Mouse (Mus musculus): Measurements from ENCODE around the gene Crtac1. TPM values are rescaled to one million over a fixed set of nuclear protein-coding genes. Genes with fewer than 3 reads are reported as not detected.

The Crtac1 gene
- total RNA-seq, 2 experiments from 2014 or later = 0.29 TPM; not detected in 1

DNA sequence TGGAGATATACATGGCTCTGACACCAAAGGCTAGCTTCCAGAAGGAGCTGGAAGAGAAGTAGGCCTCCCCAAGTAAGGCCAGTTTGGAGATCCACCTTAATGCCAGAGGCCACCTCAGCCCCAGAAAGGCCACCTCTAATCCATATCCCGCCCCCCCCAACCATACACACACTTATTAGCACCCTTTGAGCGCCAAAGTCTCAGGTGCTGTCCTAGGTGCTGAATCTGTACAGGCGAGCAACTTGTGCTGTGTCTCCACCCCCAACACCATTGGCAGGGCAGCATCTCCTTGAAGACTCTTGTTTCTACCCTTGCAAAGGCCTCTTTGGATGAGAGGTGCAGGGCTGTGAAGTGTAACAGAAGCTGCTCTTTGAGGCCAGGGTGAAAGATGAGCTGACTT, 6.4 kb downstream of the Crtac1 start:
- no peak for DNase-seq

DNA sequence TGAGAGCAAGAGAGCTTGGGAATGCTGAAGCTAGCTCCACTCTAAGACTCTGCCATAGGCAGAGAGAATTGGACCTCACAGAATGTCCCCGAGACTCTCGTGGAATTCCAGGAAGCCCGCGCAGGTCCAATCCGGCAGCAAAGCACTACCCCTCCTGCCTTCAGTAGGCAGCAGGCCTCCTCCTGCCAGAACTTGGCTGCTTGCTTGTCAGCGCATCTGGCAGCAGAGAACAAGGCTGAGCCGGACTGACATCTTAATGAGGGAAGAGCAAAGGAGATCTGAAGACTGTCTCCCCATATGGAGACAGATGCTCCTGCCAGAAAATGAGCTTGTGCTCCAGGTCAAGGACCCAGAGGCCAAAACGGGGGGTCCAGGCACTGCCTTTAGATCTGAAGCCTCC, 16.5 kb downstream of the Crtac1 start:
- no peak for DNase-seq

DNA sequence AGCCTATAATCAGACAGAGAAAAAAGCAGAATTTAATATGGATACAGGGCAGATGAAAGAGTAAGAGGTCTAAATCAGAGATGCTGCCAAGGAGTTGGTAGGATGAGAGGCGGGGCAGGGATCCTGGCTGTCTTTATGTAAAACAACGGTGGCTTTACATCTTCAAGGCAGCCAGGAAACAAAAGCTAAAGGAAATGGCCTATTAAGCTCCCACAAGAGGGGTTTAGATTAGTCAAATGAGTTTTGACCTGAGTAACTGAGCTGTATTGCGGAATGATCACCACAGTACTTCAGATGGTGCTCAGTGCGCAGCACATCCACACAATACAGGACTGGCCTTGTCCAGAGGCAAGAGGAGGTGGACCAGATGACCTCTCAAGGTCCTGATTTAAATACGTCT, 21.7 kb downstream of the Crtac1 start:
- DNase-seq = no peak

DNA sequence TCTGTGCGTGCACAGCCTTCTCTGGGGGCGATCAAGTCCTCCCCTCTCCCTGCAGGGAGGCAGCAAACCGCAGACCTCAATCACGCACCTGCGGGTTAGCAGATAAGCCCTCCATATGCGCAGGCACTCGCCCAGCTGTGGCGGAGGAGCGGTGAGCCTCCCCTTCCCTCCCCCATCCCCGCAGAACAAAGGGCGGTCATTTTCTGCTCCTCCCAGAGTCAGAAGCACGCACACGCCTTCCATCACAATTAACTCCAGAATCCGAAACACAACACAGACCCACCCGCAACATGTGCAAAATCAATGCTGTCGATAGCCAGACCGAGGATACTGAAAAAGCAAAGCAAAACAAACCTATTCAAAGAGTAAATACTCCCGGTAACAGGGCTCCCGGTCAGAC, 22.4 kb downstream of the Crtac1 start:
- DNase-seq = no peak

DNA sequence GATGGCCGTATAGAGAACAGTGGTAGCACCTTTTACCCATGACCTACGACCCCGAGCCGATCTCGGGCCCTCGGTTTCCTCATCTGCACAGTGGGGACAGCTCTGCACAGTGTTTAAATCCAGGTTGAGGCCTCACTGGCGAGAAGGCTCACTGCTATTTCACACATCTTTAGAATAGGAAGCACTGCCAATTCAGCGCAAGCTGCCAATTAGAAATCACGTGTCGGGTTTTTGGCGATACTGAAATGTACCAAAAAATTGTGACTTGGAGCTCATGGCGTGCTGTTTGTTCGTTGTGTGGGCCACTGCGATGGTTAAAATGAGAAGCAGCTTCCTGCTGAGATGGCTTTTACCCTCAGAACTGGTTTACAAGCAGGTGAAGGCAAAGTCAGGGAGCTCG, 27.2 kb downstream of the Crtac1 start:
- DNase-seq = no peak

DNA sequence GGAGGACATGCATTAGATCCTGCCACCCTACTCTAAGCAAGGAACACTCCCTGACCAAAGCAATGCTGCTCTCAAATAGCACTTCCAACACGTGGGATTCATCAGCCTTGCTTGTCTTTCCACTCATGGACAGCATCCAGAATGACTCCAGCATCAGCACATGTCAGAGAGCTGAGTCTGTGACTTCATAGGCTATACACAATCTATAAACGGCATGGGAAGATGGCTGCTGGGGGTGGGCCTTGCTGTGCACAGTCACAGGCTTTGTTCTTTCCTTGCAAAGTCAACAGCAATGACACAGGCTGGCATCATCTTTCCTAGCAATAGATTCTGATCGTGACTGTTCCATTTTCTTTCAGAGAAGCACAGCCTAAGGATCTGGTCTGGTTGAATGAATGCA, 31.6 kb downstream of the Crtac1 start:
- DNase-seq = no peak

DNA sequence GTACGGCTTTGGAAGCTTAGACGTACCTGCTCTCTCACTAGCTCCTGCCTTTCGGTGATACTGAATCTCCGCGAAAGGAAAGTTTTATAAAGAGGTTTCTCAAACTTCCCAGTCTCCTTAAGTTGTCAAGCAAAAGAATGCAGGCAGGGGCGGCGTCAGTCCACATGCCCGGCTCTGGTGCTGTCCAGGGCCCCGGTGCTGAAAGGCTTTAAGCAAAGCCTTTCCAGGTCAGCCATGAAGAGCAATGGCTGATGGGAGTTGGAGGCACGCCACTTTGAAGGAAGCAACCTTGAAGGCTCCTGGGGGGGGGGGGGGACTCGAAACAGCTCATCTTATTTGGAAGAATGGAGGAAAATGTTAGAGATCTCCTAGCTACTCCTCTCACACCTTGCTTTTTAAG, 34.3 kb downstream of the Crtac1 start:
- no peak for DNase-seq

DNA sequence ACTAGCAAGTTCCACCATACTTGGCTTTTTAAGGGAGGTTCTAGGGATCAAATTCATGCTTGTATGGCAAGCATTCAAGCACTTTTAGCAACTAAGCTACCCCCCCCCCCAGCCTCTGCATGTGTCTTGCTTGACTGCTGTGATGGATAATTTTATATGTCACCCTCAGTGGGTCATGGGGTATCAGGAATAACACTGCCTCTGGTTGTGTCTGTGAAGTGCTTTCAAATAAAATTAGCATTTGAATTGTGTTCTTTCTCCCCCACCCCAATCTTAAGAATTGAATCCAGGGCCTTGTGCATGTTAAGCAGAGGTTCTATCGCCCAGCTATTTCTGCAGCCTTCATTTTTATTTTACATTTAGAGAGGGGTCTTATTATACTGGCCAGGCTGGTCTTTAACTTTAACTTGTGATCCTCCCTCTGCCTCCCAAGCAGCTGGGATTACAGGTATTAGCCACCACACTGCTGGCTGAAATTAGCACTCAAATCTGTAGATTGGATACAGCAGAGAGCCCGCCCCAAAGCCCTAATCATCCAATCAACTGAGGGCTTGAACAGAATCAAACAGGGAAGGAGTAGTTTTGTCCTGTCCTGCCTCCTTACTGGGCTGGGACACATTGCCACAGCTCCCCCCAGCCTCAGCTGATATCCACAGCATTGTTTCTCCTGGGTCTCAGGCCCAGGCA, 36.6 kb downstream of the Crtac1 start:
- no peak for DNase-seq

DNA sequence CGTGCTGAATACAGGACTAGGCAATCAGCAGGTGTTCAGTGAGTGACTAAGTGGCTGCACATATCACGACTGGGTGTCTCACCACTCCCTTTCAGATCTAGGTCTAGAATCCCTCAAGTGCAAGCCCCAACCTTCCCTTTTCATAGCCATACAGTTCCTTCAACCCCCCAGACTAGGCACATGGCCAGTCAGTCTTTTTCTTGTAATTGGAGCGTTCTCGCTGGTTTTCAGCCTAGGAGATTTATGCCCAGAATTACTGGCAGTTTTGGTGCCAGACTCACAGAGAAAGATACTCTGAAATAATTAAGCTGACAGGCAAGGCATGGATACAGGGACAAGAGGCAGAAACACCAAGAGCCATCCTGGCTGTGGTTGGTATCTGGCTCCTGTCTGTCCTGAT, 37.7 kb downstream of the Crtac1 start:
- DNase-seq = no peak

DNA sequence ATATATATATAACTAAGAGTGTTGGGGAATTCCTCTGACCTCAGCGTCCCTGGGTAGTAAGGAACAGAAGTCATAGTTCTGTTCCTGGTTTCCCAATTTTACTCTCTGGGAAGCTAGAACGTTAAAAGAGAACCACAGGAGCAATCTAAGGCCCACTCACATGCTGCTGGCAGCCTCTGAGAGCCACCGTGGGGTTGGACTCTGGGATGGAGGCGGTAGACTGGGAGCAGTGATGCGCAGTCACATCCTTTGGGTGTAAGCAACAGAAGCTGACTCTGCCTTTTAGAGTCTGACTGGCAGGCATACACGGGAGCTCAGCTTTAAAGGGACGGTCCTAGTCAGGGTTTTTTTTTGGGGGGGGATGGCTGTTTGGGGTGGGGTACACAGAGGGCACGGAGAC, 39.5 kb downstream of the Crtac1 start:
- no peak for DNase-seq

DNA sequence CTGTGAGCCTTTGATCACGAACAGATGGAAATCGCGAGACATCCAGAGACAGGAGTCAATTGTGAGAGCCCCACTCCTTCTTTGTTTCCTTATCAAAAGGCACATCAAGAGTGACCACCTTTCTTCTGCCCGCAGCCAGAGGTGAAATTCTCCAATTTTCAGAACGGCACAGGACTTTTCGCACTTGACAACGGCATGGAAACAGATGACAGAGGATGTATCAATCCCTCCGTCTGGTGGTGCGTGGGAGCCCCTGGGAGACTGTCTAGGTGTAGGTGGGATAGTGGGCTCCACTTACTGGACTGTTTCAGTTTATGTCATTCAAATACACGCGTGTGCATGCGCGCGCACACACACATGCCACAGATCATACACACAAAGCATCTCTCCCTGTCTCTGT, 42.0 kb downstream of the Crtac1 start:
- no peak for DNase-seq

DNA sequence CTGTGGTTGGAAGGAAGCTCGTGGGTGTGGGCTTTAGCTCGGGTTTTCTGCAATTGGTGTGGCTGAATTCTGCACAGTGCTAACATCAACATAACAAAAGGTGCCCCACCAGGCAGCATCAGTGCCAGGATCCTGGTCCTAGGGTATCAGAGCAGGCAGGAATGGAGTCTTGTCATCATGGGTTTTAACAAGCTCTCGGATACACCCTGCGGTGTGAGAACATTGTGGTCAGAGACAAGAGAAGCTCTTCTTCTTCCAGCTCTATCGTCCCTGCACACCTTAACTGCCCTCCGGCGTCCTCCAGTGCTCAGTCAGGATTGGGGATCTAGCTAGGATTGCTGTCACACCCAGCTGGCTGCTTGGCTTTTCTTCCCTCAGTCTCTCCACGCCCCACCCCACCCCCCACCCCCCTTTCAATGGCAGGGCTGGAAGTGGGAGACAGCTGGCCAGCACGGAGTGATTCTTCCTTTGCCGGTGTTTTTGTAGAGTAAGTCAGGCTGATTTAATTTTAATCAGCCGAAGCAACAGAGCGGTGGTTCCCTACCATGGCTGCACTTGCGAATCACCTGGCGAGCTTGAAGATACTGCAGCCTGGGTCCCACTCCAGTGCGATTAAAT, 46.5 kb downstream of the Crtac1 start:
- DNase-seq = no peak

DNA sequence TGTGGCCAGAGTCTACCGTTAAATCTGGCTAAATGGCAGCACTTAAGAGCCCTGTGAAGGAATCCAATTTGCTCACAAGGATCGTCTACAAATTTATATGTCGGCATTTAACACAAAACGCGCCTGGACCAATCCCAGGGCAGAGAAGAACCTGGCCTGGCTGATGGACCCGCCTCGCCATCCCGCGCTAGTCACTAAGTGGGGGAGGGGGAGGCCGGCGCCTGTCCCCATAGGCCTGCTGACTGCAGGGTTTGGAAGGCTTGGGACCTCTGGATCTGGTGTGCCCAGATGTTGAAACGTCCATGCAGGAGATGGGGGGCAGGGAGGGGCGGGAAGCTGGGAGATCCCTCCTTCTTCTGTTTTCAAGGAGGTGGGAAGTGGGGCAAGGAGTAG, 50.6 kb downstream of the Crtac1 start:
- no peak for DNase-seq

DNA sequence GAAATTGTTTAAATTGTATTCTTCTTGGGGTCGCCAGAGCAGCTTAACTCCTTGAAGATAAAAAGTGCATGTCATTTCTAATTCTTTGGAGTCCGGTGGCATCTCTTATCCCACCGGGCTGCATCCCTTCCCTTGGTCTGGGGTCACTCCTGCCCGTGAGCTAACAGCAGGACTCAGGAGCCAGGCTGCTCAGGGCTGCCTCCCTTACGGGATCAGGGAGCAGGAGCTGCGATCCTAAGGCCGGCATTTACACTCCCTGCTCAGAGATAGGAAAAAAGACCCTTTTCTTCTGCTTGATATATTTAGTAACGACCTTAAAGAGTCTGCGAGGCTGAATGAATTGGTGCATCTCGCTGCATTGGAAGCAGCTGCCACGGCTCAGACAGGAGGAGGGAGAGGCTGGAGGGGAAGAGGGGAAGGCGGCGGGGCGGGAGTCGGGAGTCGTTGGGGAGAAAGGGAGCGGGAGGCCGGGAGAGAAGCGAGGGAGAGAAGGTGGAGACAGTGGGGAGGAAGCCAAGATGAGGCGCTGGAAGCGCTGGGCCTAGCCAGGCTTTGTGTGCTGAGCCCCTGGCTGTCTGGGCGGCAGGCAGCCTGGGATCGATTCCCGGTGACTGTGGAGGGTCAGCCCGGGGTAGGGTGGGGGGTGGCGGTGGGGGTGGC, 51.1 kb downstream of the Crtac1 start:
- no peak for DNase-seq

DNA sequence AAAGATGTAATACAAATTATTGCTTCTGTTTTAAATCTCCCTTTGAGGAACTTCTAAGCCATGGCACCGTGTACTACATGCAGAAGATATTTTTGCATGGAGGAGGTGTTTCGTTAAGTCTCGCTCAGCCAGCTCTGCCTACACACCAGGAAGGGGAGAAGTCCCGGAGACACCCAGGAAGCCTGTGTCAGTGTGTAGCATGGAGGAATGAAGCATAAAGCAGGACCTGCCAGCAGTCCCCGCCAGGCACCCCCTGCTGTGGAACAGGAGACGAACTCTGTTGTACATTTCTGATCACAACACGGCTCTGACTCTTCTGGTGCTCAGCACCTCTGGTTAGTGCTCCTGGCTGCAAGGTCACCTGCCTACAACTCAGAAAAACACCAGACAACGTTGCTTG, 51.8 kb downstream of the Crtac1 start:
- DNase-seq = no peak

DNA sequence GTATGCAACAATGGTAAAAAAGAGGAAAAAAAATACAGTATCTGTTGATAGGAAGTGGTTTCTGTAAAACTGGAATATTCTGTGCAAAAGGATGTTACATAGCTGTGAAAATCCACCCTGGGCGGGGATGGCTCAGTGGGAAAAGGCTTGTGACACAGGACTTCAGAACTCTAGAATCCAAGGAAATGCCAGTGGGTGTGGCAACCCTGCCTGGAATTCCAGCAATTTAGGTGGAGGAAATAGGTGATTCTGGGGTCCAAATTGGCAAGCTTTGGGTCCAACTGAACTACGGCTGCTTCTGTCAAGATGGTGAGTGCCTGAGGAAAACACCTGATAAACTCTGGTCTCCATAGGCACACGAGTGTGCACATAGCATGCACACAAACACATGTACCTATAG, 54.4 kb downstream of the Crtac1 start:
- no peak for DNase-seq

DNA sequence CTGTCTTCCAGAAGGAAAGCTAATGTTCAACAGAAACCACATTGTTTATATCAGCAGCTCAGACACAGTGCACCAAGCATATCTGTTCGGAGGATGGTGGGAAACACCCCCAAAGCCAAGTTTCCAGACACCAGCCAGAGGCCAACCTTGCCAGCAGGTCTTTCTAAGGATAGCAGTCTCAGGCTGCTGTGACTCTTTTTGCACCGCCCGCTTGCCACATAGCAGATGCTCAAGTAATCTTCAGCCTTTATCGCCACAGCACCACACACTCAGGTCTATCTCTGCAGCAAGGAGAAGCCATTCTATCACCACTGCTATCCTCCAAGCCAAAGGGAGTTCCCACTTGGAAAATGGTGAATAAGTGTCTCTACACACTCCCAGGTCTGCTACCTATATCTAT, 68.0 kb downstream of the Crtac1 start:
- no peak for DNase-seq

DNA sequence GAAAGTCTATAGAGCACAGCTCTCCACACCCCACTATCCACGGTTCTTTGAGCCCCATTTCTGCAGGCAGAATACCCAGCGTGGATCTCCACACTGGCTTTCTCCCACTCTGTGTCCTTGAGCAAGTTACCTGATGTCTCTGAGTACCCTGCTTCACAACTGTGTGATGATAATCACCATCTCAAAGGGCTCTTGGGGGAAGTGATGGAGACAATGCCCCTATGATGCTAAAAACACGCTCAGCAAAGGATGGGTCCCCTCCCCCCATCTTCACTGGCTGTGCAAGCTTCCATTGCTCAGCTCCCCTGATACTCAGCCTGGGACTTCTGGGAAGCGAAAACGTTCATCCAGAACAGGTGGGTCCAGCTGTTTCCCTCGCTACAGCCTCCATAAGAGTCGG, 73.2 kb downstream of the Crtac1 start:
- DNase-seq = no peak

DNA sequence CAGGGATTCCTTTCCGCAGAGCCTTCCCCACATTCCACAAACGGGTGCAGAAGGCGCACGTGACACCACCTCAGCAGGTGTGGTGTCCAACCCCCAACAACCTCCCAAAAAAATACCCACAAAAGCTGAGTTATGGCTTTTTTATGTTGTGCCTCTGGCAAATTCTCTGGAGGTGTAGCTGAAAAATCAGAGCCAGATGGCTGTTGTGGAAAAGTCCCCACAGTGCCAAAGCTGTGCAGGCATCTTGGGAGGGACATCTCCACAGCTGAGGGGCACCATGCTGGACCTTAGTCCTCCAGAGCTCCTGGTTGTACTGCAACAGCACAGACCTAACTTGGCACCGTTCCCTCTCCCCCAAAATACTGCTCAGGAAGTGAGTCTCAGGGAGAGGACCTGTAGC, 74.7 kb downstream of the Crtac1 start:
- DNase-seq = no peak

DNA sequence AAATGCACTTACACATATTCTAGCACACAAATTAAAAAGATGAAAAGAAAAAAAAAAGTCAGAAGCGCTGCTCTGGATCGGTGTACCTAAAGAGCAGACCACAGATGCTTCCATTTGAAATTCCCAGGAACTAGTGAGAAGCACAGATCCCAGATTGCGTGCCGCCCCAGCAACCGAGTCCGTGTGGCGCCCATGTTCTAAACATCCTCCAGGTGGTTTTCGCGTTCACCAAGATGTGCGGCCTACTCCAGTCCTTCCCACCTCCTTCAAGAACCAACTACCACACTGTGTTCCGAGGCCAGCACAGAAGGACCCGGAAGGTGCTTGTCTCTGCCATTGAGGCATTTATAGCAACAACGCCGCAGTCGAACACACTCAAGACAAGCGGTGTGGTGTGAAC, 76.1 kb downstream of the Crtac1 start:
- DNase-seq = no peak

DNA sequence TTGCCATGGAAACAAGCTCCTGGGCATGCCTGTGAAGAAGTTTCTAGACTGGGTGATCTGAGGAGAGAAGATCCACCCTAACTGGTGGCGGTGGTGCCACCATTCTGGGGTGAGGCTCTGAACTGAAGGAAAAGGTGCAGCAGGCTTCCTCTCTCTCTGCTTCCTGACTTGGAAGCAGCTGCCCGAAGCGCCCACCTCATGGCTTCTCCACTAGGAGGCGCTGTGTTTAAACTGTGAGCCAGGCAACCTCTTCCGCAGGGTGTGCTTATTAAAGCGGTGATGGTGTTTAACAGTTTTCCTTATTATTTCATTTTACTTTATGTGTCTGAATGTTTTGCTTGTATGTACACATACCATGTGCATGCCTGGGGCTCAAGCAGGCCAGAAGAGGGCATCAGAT, 90.4 kb downstream of the Crtac1 start:
- DNase-seq = no peak

DNA sequence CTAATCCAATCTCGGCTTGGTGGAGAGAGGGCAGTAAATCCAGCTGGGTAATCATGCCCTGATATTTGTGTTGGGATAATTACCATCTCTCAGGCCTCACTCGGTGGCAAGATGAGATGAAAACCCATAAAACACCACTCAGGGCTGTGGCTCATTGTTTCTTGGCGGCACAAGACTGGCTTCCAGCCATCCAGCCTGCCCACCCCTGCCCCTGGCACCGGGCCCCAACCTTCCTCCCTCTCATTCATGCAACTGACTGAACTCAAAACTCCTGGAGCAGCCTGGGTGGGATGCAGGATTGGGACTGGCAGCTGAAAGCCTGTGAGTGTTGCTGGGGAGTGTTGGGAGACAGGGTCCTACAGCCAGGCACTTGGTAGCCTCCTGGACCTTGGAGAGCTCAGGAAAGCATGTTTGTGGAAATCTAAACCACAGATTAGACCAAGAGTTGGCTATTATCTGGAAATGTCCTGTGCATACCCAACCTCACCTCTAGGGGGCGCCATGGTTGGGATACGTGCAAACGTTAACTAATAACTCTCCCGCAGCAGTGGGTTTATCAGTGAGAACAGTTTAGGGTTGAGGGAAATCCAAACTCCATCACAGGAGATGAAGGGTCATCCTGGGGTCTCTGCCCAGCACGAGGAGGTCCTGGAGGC, 99.4 kb downstream of the Crtac1 start:
- DNase-seq = no peak

DNA sequence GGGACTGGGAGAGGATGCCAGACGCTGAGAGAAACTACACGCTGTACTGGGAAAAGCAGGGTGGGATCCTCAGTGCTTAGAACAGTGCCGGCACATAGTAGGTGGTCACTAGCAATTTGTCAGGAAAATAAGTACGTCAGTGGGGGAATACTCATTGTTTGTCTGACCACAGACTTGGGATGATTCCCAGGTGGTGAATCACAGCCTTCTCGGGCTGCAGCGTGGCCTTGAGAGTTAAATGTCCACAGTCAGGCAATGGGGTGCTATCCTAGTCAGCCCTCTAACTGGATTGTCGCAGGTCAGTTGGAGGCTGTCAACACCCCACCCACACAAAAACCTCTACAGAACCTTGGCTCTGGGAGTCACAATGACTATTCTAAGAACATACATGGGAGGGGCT, 100.1 kb downstream of the Crtac1 start:
- no peak for DNase-seq

DNA sequence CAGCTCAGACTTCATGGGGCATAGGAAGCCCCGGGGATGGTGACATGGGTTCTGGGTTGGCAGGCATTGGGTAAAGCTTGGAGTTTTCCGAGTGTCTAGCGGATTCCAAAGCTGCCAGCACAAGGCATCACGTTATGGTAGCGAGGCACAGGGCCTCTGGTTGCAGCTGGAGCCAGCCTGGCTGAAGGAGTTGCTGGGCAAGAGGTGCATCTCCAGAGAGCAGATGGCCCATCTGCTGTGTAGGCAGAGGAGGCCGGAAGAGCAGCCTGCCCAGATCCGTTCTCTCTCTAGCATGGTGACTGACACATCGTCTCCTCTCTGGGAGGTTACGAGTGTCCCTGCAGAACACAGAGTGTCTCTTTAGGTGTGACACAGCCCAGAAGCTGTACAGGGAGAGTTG, 103.4 kb downstream of the Crtac1 start:
- no peak for DNase-seq

All from gastrocnemius, postnatal 25 days (tissue).